Mouse (Mus musculus) adrenal gland, postnatal 25 days (tissue): ENCODE results near the gene Zgrf1. TPM values are rescaled to one million over a fixed set of nuclear protein-coding genes. Genes with fewer than 3 reads are reported as not detected.

ENCODE experiments used
- DNase-seq: peaks from one replicate; pipeline ENCODE4 v3.0.0; 2021; ENCODE audit warnings: mixed read lengths
- total RNA-seq: library from RNA; stranded (reverse); gene quantifications from 2 replicates; pipeline ENCODE4 v1.2.3, GENCODE M21; 2021

The Zgrf1 gene
- total RNA-seq, 1 experiment from 2014 or later, result 2.4 TPM

DNA sequence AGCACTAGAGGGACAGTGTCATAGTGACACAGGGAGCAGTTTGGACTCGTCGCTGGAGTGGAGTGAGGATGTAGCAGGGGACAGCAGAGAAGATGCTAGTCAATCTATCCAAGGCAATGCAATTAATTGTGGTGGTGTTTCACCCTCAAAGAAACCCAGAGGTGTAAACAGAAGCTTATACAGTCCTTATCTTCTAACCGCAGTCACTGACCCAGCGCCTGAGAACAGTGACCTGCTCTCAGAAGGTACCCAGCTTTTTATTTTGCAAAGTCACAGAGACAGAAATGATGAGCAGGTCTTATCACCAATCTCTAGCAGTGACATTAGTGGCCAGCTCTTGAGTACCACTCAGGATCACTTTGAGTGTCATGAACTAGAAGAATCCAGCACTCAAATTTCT lies 9.7 kb downstream of the Zgrf1 start:
- no peak for DNase-seq

DNA sequence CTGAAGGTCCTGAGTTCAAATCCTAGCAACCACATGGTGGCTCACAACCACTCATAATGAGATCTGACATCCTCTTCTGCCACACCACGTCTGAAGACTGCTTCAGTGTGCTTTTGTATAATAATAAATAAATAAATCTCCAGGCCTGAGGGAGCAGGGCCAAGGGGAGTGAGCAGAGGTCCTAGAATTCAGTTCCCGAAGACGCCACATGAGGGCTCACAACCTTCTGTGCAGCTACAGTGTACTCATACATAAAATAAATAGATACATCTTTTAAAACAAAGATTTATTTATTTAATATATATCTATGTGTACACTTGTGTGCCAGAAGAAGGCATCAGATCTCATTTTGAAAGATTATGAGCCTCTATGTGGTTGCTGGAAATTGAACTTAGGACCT lies 11.8 kb downstream of the Zgrf1 start:
- no peak for DNase-seq

DNA sequence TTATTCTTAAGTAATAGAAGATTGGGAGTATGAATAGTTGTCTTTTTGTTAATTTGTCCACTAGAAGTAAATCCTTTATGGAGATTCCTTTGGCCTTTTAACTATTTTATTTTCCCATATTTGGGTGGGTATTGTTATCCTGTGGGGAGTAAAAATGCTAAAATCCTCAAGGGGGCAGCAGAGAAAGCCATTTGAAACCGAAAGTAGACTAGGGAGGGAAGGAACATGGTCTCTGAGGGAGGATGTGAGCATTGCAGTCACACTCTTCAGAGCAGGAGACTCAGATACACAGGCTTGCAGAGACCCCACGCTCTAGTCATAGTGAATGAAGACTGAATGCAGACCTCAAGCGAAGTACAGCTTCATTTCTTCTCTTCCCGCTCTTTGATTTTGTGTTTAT lies 19.3 kb downstream of the Zgrf1 start:
- no peak for DNase-seq

DNA sequence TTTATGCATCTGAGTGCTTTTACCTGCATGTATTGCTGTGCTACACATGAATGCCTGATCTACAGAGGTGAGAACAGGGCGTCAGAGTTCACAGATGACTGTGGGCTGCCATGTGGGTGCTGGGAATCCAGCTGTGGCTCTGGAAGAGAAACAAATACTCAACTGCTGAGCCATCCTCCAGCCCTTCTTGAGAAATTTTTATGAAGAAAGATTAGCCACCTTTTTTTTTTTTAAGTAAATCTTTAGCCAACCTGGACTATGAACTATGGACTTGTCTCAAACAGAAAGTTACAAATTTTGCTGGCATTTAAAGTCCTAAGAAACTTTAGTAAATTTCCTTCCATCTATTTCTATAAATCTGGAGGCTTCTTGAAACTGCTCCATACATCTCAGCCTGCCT lies 43.8 kb downstream of the Zgrf1 start:
- DNase-seq, result no peak

DNA sequence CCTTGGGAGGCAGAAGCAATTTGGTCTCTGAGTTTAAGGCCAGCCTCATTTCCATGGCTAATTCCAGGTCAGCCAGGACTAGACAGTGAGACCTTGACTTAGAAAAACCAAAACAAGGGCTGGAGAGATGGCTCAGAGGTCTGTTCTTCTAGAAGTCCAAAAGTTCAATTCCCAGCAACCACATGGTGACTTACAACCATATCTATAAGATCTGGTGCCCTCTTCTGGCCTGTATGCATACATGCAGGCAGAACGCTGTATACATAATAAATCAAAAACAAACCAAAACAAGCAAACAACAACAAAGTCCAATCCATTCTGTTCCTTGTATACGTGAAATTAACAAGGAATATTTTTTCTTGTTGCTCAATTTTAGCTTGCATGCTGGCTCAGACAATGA lies 54.8 kb downstream of the Zgrf1 start:
- DNase-seq, result no peak

DNA sequence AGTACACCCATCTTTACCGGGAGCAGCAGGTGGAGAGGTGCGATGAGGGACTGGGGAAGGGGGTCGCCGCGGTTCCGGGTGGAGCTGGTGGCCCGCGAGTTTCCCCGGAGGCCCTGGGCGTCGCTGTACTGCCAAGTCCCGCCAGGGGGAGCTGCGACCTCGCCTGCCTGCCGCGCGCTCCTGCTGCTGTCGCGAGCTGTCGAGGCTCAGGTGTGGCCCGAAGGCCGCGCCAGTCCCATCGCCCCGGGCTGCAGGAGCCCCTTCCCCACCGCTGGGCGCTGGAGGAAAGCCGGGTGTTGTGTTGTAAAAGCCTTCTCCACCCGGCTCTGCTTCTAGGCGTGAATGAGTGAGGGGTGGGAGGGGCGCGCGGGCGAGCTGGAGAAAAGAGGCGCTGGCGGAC lies 72.0 kb downstream of the Zgrf1 start:
- peak; percentile 81 for DNase-seq

DNA sequence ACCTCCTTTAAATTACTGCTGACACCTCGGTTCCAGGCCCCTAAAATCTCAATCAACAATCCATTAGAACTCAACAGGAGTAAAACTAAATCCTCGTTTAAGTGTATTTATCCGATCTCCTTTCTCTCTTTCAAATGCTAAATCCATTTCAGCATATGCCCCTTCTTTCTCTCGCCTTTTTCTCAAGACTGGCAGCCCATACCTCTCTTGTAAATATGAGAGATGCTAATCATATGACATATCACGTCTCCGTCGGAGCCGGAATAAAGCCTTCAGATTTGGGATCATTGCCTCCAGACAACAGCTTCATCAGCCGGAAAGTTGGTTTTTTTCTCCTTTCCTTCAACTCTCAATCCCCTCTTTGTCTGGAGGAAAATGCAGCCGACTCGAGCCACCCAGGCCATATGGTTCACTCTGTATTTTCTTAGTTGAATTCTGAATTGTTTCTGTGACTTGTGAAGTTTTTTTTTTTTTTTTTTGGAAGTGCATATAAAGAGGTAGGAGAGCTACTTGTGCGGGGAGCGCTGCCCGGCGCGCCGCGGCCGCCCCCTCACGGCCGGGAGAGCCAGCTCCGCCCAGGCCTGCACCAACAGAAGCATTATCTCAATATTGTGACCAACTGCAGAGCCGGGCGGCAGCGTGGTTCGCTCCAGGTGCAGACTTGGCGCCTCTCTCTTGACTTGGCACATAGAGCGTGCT lies 72.6 kb downstream of the Zgrf1 start:
- DNase-seq, result peak; percentile 26

DNA sequence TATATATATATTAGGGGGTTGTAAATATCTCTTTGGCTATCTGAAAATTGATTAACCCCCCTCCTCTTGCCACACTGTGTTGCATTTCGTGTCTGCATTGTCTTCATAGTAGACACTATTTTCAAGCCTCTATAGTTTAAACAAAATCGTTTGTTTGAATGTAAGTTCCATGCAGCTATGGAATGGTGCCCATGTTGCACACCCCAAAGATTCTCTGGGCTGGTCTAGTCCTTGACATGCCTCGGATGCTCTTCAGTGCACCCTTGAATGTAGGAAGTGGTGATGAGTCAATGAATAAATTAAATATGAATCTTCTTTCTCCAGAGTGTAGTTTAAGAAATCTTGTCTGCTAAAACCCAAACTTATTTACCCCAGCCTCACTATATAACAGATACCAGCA lies 73.2 kb downstream of the Zgrf1 start:
- DNase-seq, result no peak

DNA sequence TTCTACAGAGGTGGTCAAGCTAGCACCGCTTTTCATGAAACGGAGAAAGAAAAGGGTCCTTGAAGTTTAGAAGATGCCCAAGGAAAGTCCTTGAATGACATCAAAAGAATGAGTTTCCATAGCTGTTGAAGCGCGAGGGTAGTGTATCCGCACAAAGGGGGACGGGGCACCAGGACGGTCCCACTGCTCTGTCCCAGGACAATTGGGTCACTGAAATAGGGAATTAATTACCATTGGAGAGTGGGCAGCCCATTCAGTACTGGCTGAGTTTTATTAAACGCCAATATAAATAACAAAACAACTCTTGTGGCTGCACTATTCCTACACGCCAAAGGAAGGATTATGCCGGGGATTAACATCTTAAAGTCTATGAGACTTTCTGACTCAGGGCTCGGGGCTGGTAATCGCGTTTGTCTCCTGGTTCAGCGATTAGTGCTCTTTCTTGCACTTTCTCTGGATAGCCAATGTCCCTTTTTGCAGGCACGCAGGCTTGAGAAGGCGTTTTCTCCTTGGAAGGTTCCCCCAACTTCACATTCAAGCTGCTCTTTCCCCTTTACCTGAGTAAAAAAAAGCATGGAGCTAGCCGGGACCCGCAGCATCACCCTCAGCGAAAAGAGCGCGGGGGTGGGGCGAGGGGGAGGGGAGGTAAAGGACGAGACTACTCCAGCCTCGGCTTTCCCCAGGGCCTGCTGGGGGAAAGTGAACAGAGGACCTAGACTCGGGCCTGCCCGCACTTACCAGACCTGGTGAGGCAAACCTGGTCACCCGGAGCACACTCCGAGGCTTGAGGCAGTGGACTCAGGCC lies 74.1 kb downstream of the Zgrf1 start:
- no peak for DNase-seq

DNA sequence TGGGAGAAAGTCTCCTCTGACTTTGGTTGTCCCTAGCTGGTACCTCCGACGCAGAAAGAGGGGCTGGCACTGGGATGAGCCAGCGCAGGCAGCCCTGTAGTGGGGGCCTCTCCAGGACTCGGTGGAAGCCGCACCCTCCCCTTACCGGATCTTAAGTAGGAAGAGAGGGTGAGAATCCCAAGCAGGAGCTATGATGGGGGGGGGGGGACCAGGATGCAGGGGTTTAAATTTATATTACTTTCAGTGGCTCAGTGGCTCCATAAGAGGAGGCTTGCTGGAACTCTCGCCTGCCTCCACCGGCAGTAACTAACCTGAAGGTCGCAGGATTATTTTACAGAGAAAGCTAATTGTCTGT lies 74.6 kb downstream of the Zgrf1 start:
- no peak for DNase-seq

DNA sequence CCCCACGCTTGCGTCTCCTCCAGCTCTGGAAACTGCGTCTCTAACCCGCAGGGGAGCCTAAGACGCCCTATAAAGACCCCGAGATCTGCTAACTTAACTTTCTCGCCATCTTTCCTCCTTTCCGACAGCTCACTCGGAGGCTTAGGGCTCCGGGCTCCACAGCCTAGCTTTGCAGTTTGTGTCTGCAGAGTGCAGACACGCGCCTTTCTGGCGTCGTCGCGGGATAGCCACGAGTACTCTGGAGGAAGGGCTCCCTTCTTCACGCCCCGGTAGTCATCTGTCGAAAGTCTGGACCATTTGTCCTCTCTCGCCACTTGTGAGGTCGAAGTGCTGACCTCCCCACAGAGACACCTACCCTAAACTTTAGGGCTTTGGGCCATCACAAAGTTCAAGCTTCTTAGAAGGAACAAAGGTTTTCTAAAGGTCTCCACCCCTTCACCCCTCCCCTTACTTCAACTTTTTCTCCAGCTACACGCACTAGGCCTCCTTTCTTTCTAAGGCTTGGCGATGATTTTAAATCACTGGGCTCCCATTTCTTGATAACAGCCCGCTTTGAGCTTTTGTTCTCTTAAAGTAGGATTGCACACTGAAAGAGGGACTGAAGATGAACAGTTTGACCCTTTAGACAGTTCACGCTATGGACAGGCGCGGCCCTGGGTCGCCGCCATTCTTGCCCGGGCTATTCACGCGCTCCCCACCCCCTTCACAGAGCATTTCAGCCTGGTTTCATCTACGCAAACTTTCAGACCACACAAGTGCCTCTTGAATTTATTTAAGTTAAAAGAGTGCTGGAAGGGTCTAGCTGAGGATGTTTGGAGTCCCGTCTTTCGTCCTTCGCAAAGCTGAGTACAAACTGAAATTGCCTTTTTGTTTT lies 75.3 kb downstream of the Zgrf1 start:
- no peak for DNase-seq

DNA sequence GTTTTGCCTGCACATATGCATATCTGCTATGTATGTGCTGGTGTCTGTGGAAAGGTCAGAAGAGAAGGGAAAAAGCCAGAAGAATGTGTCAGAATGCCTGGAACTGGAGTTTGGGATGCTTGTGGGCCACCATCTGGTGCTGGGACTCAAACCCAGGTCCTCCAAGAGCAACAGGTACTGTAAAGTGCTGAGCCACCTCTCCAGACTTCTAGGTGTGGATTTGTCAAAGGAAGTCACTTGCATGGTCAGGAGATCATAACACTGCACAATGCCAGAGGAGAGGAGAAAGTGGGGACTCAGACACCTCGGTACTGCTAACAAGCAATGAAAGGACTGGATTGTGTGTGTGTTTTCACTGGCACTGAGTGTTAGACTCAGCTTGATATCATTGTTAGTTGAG lies 76.9 kb downstream of the Zgrf1 start:
- no peak for DNase-seq

DNA sequence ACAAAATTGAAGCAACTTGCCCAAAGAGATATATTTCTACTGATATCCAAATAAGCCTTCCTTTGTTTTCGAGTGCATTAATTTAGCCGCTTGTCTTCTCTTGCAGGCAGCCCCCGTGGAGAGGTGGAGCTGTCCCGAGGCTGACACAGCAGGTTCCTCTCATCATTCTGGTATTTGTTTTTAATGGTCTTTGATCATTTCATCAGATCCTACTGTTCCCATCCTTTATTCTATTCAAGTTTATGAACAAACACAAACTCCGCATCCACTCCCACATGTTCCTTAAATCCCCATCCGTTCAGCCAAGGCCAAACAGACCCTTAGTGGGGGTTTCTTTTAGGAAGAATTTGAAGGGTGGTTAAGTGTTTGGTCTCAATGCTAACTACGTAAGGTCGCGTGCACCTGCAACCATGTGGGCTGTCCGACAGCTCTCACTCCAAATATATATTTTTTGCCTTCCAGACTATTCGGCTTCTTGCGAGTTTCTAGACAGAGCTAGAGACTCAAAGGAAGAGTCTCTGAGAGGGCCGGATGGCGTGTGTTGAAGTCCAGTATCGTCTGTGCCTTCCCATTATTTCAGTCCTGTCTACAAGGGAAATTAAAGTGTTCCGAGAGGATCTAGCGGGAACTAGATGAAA lies 77.6 kb downstream of the Zgrf1 start:
- DNase-seq, result no peak

DNA sequence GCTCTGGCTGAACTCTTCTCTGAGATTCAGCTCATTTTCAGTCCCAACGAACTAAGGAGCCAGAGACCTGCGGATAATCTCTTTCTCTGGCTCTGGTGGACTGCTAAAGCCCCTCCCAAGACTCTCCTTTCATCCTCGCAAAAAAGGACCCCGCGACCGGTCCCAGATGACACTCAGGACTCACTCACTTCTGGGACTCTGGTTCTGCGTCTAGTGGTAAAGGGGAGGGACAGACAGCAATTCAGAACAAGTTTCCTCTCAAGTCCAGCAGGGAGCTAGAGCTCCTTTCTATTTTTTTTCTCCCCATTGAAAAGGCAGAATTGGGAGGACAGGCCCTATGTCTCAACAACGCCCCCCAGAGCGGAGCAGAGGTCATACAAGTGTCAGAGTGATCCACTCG lies 78.3 kb downstream of the Zgrf1 start:
- no peak for DNase-seq

DNA sequence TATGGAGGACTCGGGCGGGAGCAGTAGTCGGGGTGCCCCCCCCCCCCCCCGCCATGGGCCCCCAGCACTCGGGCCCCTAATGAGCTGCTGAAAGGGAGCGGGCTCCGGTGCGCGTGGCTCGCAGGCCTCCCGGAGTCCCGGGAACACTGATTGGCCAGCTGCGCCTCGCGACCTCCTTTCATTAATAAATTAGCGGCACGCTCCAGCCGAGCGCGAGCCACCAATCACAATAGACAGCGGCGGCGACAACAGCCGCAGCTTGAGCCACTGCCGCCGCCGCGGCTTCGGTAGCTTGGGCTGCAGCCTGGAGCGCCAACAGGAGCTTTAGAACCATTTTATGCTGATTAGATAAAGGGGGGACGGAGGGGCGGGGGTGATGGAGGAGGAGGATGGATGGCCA lies 79.2 kb downstream of the Zgrf1 start:
- DNase-seq, result peak; percentile 10

DNA sequence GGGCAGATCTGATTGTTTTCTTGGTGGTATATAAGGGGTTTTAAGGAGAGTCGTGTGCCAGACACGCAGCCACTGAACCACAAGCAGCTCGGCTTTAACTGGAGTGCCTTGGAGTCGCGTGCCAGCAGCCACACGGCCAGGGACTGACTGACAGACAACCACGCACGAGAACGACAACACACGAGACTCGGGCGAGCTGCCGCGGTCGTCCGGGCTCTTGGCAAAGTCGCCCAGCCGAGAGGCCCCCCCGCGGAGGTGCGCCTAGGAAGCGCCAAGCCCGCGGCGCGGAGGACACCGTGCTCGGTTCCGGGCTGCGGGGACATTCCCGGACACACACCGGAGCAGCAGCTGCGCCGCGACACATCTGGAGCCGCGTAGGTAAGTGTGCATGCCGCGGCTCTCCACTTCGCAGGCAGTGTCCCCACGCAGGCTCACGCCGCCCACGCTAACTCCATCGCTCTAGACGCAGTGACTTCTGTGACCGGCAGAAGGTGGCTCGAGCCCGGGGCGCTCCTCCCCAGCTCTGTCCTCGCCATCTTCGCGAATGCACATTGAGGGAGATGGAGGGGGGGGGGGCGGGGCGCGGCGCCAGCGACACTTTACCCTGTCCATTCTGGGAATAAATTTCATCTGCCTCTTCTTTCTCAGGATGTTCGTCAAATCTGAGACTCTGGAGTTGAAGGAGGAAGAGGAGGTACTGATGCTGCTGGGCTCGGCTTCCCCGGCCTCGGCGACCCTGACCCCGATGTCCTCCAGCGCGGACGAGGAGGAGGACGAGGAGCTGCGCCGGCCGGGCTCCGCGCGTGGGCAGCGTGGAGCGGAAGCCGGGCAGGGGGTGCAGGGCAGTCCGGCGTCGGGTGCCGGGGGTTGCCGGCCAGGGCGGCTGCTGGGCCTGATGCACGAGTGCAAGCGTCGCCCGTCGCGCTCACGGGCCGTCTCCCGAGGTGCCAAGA lies 80.1 kb downstream of the Zgrf1 start, which contains the start of gene Neurog2:
Neurog2 (plus strand) TSS at position 56 of the 953 bp plus-strand sequence.
- DNase-seq, result peak; percentile 17

DNA sequence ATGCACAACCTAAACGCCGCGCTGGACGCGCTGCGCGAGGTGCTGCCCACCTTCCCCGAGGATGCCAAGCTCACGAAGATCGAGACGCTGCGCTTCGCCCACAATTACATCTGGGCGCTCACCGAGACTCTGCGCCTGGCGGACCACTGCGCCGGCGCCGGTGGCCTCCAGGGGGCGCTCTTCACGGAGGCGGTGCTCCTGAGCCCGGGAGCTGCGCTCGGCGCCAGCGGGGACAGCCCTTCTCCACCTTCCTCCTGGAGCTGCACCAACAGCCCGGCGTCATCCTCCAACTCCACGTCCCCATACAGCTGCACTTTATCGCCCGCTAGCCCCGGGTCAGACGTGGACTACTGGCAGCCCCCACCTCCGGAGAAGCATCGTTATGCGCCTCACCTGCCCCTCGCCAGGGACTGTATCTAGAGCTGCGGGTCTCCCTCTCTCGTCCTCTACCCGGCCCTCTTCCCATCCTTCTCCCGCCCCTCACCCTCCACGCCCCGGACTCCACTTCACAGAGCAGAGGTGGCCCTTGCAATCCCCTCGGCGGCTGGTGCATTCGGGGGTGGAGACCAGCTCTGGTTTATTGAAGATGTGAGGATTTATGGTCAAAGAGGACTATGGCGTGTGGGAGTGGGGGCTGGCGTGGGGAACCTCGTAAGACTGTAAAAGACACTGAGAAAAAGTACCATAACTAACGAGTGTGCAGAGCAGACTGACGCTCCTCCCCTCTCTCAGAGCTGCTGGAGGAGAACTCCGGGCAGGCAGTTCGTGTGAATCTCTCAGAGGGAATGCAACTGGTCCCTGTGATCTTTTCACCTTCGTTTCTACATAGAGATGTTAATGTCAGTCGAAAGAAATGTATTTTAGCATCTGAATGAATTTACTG lies 81.1 kb downstream of the Zgrf1 start:
- peak; percentile 83 for DNase-seq

DNA sequence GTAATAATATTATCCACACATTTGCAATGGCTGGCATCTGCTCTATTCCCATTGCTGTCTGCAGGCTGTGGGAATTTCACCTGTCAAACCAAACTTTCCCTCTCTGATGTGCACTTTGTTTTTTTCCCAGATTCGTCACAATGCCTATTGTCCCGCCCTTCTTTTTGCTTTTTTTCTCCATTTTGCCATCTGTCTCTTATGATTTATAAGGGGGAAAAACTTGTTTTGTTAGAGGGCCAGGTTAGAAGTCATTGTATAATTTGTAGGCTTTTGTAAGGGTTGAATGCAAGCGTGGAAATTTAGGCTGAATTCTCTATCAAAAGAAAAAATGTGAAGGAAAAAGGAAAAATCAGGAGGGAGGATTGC lies 81.7 kb downstream of the Zgrf1 start:
- no peak for DNase-seq

DNA sequence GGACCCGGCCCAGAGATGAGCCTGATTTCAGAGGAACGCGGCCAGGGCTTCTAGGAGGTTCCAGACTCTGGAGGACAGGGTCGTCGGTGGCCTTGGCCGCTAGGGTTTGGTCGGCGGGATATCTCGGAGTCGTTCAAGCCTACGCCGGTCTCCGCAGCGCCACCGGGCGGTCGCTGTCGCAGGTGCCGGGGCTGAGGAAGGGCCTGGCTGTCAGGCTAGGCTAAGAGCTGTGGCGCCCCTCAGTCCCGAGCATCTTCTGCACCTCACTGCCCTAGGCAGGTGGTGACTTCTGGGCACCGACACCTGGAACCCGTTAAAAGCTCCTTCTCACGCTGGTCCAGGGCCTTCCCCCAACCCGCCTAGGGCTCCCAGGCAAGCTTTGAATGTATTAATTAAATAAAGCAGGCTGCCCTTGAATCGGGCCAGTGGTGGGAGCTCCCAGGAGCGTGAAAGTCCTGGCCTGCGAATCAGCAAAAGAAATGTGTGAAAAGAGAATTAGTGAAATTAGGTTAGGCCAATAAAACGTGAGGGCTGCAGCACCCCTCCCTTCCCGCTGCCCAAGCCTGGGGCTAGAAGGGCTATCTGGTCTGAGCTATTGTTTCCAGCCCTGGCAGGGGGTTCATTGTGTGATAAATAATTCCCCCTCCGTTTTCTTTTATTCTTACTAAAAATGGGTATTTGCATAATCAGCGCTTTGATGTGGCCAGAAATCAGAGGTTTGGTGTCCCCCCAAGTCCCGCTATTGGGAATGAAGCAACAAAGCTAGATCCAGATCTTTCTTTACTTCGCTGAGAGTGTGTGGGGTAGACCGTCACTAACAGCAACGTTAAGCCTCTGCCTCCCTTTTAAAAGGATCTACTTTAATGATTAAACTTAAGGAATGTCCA lies 86.8 kb downstream of the Zgrf1 start:
- peak; percentile 25 for DNase-seq
